30 mouse cellular contexts compared by ENCODE assay signal in the genomic region with DNA sequence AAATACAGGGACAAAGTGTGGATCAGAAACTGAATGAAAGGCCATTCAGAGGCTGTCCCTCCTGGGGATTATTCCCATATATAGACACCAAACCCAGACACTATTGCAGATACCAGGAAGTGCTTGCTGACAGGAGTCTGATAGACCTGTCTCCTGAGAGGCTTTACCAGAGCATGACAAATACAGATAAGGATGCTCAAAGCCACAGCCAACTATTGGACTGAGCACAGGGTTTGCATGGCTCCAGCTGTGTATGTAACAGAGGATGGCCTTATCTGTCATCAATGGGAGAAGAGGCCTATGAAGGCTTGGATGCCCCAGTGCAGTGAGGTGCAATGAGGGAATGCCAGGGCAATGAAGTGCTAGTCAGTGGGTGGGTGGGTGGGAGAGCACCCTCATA.
DNase-seq lines count a peak whose midpoint lies in the region; ATAC-seq and TF ChIP-seq lines count a peak whose summit lies in the region.
"Had no signal": no experiment of that assay in that cellular context is flagged by ENCODE, and none has a peak within 500 bp of the region (broad histone marks: within the 10 kb centered on the region; RNA-seq: fewer than 3 reads in every experiment).

No protein-coding gene starts in this region.

- no peak for TF ChIP-seq CTCF in MEL (IDR thresholded peaks at IDR 0.05 in 2 of 3, conservative IDR thresholded peaks at IDR 0.05 in 1 of 3; ENCODE audit: control insufficient read depth in 1 of 3, insufficient read depth in 1 of 3, low read depth in 2 of 3, low read length in 3 of 3, poor library complexity in 1 of 3, severe bottlenecking in 1 of 3)
- TF ChIP-seq CTCF in cerebellum, adult 2 months (IDR thresholded peaks at IDR 0.05; ENCODE audit: borderline replicate concordance, insufficient read depth, low read depth, low read length): no peak

- H3K4me3 ChIP-seq in heart, embryonic 11.5 days (ENCODE audit: low read depth, low read length): no peak overlapping the region
- H3K4me3 ChIP-seq in heart, embryonic 14.5 days (ENCODE audit: control insufficient read depth in 1 of 2, insufficient read depth in 1 of 2, low read depth in 1 of 2, low read length in 2 of 2): no peak overlapping the region
- no peak overlapping the region for H3K4me3 ChIP-seq in hindbrain, embryonic 11.5 days (ENCODE audit: low read depth, low read length)
- H3K4me3 ChIP-seq in hindbrain, embryonic 14.5 days (replicated peaks; ENCODE audit: low read length): no peak overlapping the region
- no peak overlapping the region for H3K4me3 ChIP-seq in MEL (ENCODE audit: control insufficient read depth in 1 of 2, insufficient read depth in 1 of 2, low read depth in 2 of 2, low read length in 2 of 2)
- no peak overlapping the region for H3K4me3 ChIP-seq in cerebellum, adult 2 months (replicated peaks; ENCODE audit: insufficient read depth, low read depth, low read length)
- H3K4me3 ChIP-seq: forebrain, embryonic 10.5 days; gastrocnemius, adult 2 months; hindbrain, embryonic 12.5 days; intestine, embryonic 15.5 days; kidney, embryonic 15.5 days had no signal

- no peak for TF ChIP-seq POLR2A in MEL (IDR thresholded peaks at IDR 0.05; ENCODE audit: control insufficient read depth in 1 of 2, insufficient read depth in 1 of 2, low read depth in 1 of 2, low read length in 2 of 2, poor library complexity in 1 of 2)
- no peak for TF ChIP-seq POLR2A in cerebellum, adult 2 months (IDR thresholded peaks at IDR 0.05; ENCODE audit: borderline replicate concordance, insufficient read depth, low read length)

- peak; percentile 67 for ATAC-seq in heart, embryonic 11.5 days (replicated peaks; ENCODE audit: insufficient number of reproducible peaks, low FRiP score, low TSS enrichment)
- peak; percentile 75 for ATAC-seq in heart, embryonic 14.5 days (ENCODE audit: insufficient number of reproducible peaks, insufficient read depth, low FRiP score, low read depth)
- peak; percentile 49; the same call in 1 of the 2 replicates for ATAC-seq in hindbrain, embryonic 11.5 days (ENCODE audit: low FRiP score)
- ATAC-seq in hindbrain, embryonic 14.5 days (ENCODE audit: low FRiP score): no peak
- ATAC-seq: activated CD4-positive, CD25-positive, alpha-beta regulatory T cell, adult 4 months; forebrain, embryonic 14.5 days; forebrain, postnatal 0 days; hindbrain, embryonic 16.5 days; intestine, embryonic 15.5 days had no signal

- no peak for DNase-seq in heart, adult 18-20 months
- no peak for DNase-seq in heart, postnatal 4 days
- DNase-seq in hindbrain, embryonic 11.5 days (ENCODE audit: low spot score): no peak
- DNase-seq in hindbrain, embryonic 14.5 days (ENCODE audit: low spot score): no peak
- DNase-seq in MEL (ENCODE audit: low read depth, low spot score): peak; percentile 38
- no peak for DNase-seq in cerebellum, adult 2 months
- DNase-seq: adrenal gland, adult 8-10 months; adrenal gland, postnatal 25 days; B cell, adult 2 months; cerebellum, adult 11-12 months; cerebellum, adult 9-10 months; cerebellum, postnatal 14 days; forebrain, postnatal 0 days; gastrocnemius, adult 2 months; gastrocnemius, postnatal 14 days; heart, adult 11 months; heart, postnatal 36 days; kidney, adult 11 months; kidney, adult 8-10 months had no signal

- H3K79me2 ChIP-seq in MEL (ENCODE audit: control insufficient read depth, insufficient read depth, low read length, poor library complexity): no peaks in the 10 kb centered on the region

- H3K4me2 ChIP-seq in heart, embryonic 11.5 days: no peak overlapping the region
- H3K4me2 ChIP-seq in heart, embryonic 14.5 days (ENCODE audit: low read length): no peak overlapping the region
- no peak overlapping the region for H3K4me2 ChIP-seq in hindbrain, embryonic 11.5 days (replicated peaks; ENCODE audit: low read depth, low read length)
- no peak overlapping the region for H3K4me2 ChIP-seq in hindbrain, embryonic 14.5 days (replicated peaks)
- H3K4me2 ChIP-seq: hindbrain, embryonic 12.5 days; intestine, embryonic 15.5 days; kidney, embryonic 15.5 days had no signal

- no peak overlapping the region for H3K9ac ChIP-seq in heart, embryonic 11.5 days (ENCODE audit: low read depth, low read length)
- H3K9ac ChIP-seq in heart, embryonic 14.5 days (ENCODE audit: low read length): no peak overlapping the region
- no peak overlapping the region for H3K9ac ChIP-seq in hindbrain, embryonic 11.5 days (ENCODE audit: low read depth, low read length)
- H3K9ac ChIP-seq in hindbrain, embryonic 14.5 days: no peak overlapping the region
- H3K9ac ChIP-seq in MEL (ENCODE audit: control insufficient read depth, low read depth, low read length, poor library complexity, severe bottlenecking): no peak overlapping the region
- H3K9ac ChIP-seq: forebrain, postnatal 0 days; hindbrain, embryonic 12.5 days; intestine, embryonic 15.5 days; kidney, embryonic 15.5 days had no signal

- no peaks in the 10 kb centered on the region for H3K27me3 ChIP-seq in heart, embryonic 11.5 days (ENCODE audit: control insufficient read depth, insufficient read depth, low read length)
- H3K27me3 ChIP-seq in heart, embryonic 14.5 days (ENCODE audit: control insufficient read depth, insufficient read depth, low read length): no peaks in the 10 kb centered on the region
- H3K27me3 ChIP-seq in hindbrain, embryonic 11.5 days (ENCODE audit: control insufficient read depth, insufficient read depth, low read length): no peaks in the 10 kb centered on the region
- H3K27me3 ChIP-seq in hindbrain, embryonic 14.5 days (ENCODE audit: control insufficient read depth, insufficient read depth, low read length): no peaks in the 10 kb centered on the region
- H3K27me3 ChIP-seq in MEL (ENCODE audit: control insufficient read depth in 1 of 2, insufficient read depth in 2 of 2, low read length in 2 of 2): no peaks in the 10 kb centered on the region
- H3K27me3 ChIP-seq in cerebellum, adult 2 months (ENCODE audit: control insufficient read depth, insufficient read depth, low read length): no peaks in the 10 kb centered on the region
- H3K27me3 ChIP-seq: CH12.LX; hindbrain, embryonic 12.5 days; intestine, embryonic 15.5 days; kidney, embryonic 15.5 days had no signal

- no peaks in the 10 kb centered on the region for H3K36me3 ChIP-seq in heart, embryonic 11.5 days (ENCODE audit: control insufficient read depth, insufficient read depth, low read length)
- H3K36me3 ChIP-seq in heart, embryonic 14.5 days (ENCODE audit: control insufficient read depth, insufficient read depth, low read length): no peaks in the 10 kb centered on the region
- no peaks in the 10 kb centered on the region for H3K36me3 ChIP-seq in hindbrain, embryonic 11.5 days (ENCODE audit: control insufficient read depth, insufficient read depth, low read length)
- no peaks in the 10 kb centered on the region for H3K36me3 ChIP-seq in hindbrain, embryonic 14.5 days (replicated peaks; ENCODE audit: control insufficient read depth, insufficient read depth)
- no peaks in the 10 kb centered on the region for H3K36me3 ChIP-seq in MEL (ENCODE audit: control insufficient read depth in 1 of 2, insufficient read depth in 2 of 2, low read length in 2 of 2)
- H3K36me3 ChIP-seq: forebrain, embryonic 10.5 days; G1E; hindbrain, embryonic 12.5 days; intestine, embryonic 15.5 days; kidney, embryonic 15.5 days had no signal

- TF ChIP-seq EP300 in MEL (IDR thresholded peaks at IDR 0.05; ENCODE audit: low read depth in 1 of 2, low read length in 2 of 2): peak; percentile 38 to 50; a peak in 3 of 4 replicates

- H3K27ac ChIP-seq in heart, embryonic 11.5 days (ENCODE audit: low read depth, low read length): no peak overlapping the region
- no peak overlapping the region for H3K27ac ChIP-seq in heart, embryonic 14.5 days (replicated peaks in 1 of 2; ENCODE audit: control insufficient read depth in 1 of 2, insufficient read depth in 1 of 2, low read depth in 2 of 2, low read length in 2 of 2)
- no peak overlapping the region for H3K27ac ChIP-seq in hindbrain, embryonic 11.5 days (ENCODE audit: low read depth, low read length)
- H3K27ac ChIP-seq in hindbrain, embryonic 14.5 days: no peak overlapping the region
- no peak overlapping the region for H3K27ac ChIP-seq in MEL (ENCODE audit: control insufficient read depth, low read depth, low read length)
- no peak overlapping the region for H3K27ac ChIP-seq in cerebellum, adult 2 months (ENCODE audit: insufficient read depth, low read length)
- H3K27ac ChIP-seq: forebrain, embryonic 10.5 days; gastrocnemius, adult 2 months; hindbrain, embryonic 12.5 days; intestine, embryonic 15.5 days; kidney, embryonic 15.5 days had no signal

- H3K9me3 ChIP-seq in heart, embryonic 11.5 days (replicated peaks; ENCODE audit: control insufficient read depth, low read length): no peaks in the 10 kb centered on the region
- no peaks in the 10 kb centered on the region for H3K9me3 ChIP-seq in heart, embryonic 14.5 days (ENCODE audit: control insufficient read depth, low read length)
- H3K9me3 ChIP-seq in hindbrain, embryonic 11.5 days (ENCODE audit: control insufficient read depth, low read length): no peaks in the 10 kb centered on the region
- H3K9me3 ChIP-seq in hindbrain, embryonic 14.5 days (ENCODE audit: control insufficient read depth, low read length): no peaks in the 10 kb centered on the region
- H3K9me3 ChIP-seq in MEL (replicated peaks; ENCODE audit: insufficient read depth, low read length): no peaks in the 10 kb centered on the region
- H3K9me3 ChIP-seq: forebrain, embryonic 10.5 days; G1E; hindbrain, embryonic 12.5 days; intestine, embryonic 15.5 days; kidney, embryonic 15.5 days had no signal

- H3K4me1 ChIP-seq in heart, embryonic 11.5 days (ENCODE audit: control insufficient read depth, insufficient read depth, low read length): peaks cover 2% of the 10 kb centered on the region; the same call in 1 of the 2 replicates
- peaks cover 3 to 9% of the 10 kb centered on the region in 2 experiments; a peak in 3 of 4 replicates for H3K4me1 ChIP-seq in heart, embryonic 14.5 days (ENCODE audit: control insufficient read depth in 2 of 2, insufficient read depth in 2 of 2, low read length in 2 of 2)
- no peaks in the 10 kb centered on the region for H3K4me1 ChIP-seq in hindbrain, embryonic 11.5 days (replicated peaks; ENCODE audit: control insufficient read depth, insufficient read depth, low read length)
- H3K4me1 ChIP-seq in hindbrain, embryonic 14.5 days (replicated peaks; ENCODE audit: control insufficient read depth, insufficient read depth, low read length): no peaks in the 10 kb centered on the region
- H3K4me1 ChIP-seq in MEL (ENCODE audit: control insufficient read depth in 1 of 2, insufficient read depth in 2 of 2, low read length in 2 of 2): no peaks in the 10 kb centered on the region
- H3K4me1 ChIP-seq in cerebellum, adult 2 months (ENCODE audit: control insufficient read depth, insufficient read depth, low read length): no peaks in the 10 kb centered on the region
- H3K4me1 ChIP-seq: forebrain, embryonic 10.5 days; hindbrain, embryonic 12.5 days; intestine, embryonic 15.5 days; kidney, embryonic 15.5 days had no signal

- TF ChIP-seq RAD21 in MEL (IDR thresholded peaks at IDR 0.05; ENCODE audit: low read depth, low read length): no peak

TF ChIP-seq in MEL, 35 proteins besides CTCF, POLR2A, EP300 and RAD21 (continues in another document):
- peak; percentile 29; the same call in 1 of the 2 replicates for TF ChIP-seq TCF12 (IDR thresholded peaks at IDR 0.05; ENCODE audit: low read depth, low read length)
- no peak for TF ChIP-seq TBP (IDR thresholded peaks at IDR 0.05; ENCODE audit: low read depth, low read length)
- TF ChIP-seq NELFE (IDR thresholded peaks at IDR 0.05; ENCODE audit: low read depth, low read length): no peak
